Mouse (Mus musculus): Measurements from ENCODE around the gene Fcho2. TPM values are rescaled to one million over a fixed set of nuclear protein-coding genes. Genes with fewer than 3 reads are reported as not detected.

The Fcho2 gene
- polyA plus RNA-seq, 1 experiment from 2014 or later: 37.5 TPM

- no peaks in the 10 kb centered on the region for H3K27me3 ChIP-seq (ENCODE audit: insufficient read depth, low read length)
- peaks cover 23% of the 10 kb centered on the region for H3K36me3 ChIP-seq (ENCODE audit: insufficient read depth, low read length)
- ATAC-seq (ENCODE audit: low FRiP score, low TSS enrichment): no peak
- H3K9me3 ChIP-seq (ENCODE audit: low read length): no peaks in the 10 kb centered on the region
- no peak overlapping the region for H3K4me3 ChIP-seq (ENCODE audit: low read length)
- no peak overlapping the region for H3K9ac ChIP-seq (replicated peaks; ENCODE audit: low read length)
- H3K4me2 ChIP-seq (replicated peaks; ENCODE audit: low read depth, low read length): no peak overlapping the region
- H3K4me1 ChIP-seq (ENCODE audit: insufficient read depth, low read length): no peaks in the 10 kb centered on the region
- WGBS: 92% methylated on average over 3 of the region's 3 CpGs
- H3K27ac ChIP-seq (ENCODE audit: low read length): no peak overlapping the region
Measured at GRCm38 (mm10) chr13:98777959-98778358, 37.3 kb downstream of the Fcho2 start.

GRCm38 (mm10) chr13:98771484-98771883, 43.8 kb downstream of the Fcho2 start:
- Histone ChIP-seq H3K4me1 (ENCODE audit: insufficient read depth, low read length) (peaks cover 2% of the 10 kb centered on the region; the same call in 1 of the 2 replicates), H3K27ac (ENCODE audit: low read length) (no peak overlapping the region), H3K27me3 (ENCODE audit: insufficient read depth, low read length) (no peaks in the 10 kb centered on the region), H3K4me2 (replicated peaks; ENCODE audit: low read depth, low read length) (no peak overlapping the region), H3K4me3 (ENCODE audit: low read length) (no peak overlapping the region), H3K9ac (replicated peaks; ENCODE audit: low read length) (no peak overlapping the region), H3K36me3 (ENCODE audit: insufficient read depth, low read length) (peaks cover 4% of the 10 kb centered on the region; the same call in 1 of the 2 replicates), H3K9me3 (ENCODE audit: low read length) (no peaks in the 10 kb centered on the region)
- 94% methylated on average over 2 of the region's 2 CpGs for WGBS
- ATAC-seq (ENCODE audit: low FRiP score, low TSS enrichment): no peak

- 31% methylated on average over 4 of the region's 4 CpGs for WGBS
- ATAC-seq (ENCODE audit: low FRiP score, low TSS enrichment): 0 out of 2 replicates have a peak, but pooled peaks have one; percentile 71
- no peak overlapping the region for H3K4me2 ChIP-seq (replicated peaks; ENCODE audit: low read depth, low read length)
- H3K9me3 ChIP-seq (ENCODE audit: low read length): no peaks in the 10 kb centered on the region
- H3K27me3 ChIP-seq (ENCODE audit: insufficient read depth, low read length): no peaks in the 10 kb centered on the region
- H3K4me3 ChIP-seq (ENCODE audit: low read length): no peak overlapping the region
- H3K36me3 ChIP-seq (ENCODE audit: insufficient read depth, low read length): no peaks in the 10 kb centered on the region
- H3K27ac ChIP-seq (ENCODE audit: low read length): no peak overlapping the region
- peaks cover 2% of the 10 kb centered on the region; the same call in 1 of the 2 replicates for H3K4me1 ChIP-seq (ENCODE audit: insufficient read depth, low read length)
- H3K9ac ChIP-seq (replicated peaks; ENCODE audit: low read length): no peak overlapping the region
Measured at GRCm38 (mm10) chr13:98768329-98768728, 46.9 kb downstream of the Fcho2 start.

- H3K9ac ChIP-seq (replicated peaks; ENCODE audit: low read length): no peak overlapping the region
- no peak for ATAC-seq (ENCODE audit: low FRiP score, low TSS enrichment)
- no peak overlapping the region for H3K27ac ChIP-seq (ENCODE audit: low read length)
- H3K36me3 ChIP-seq (ENCODE audit: insufficient read depth, low read length): 0 out of 2 replicates have a peak, but pooled peaks cover 3% of the 10 kb centered on the region
- H3K27me3 ChIP-seq (ENCODE audit: insufficient read depth, low read length): no peaks in the 10 kb centered on the region
- no peaks in the 10 kb centered on the region for H3K4me1 ChIP-seq (ENCODE audit: insufficient read depth, low read length)
- no peaks in the 10 kb centered on the region for H3K9me3 ChIP-seq (ENCODE audit: low read length)
- H3K4me2 ChIP-seq (replicated peaks; ENCODE audit: low read depth, low read length): no peak overlapping the region
- no peak overlapping the region for H3K4me3 ChIP-seq (ENCODE audit: low read length)
Measured at GRCm38 (mm10) chr13:98761771-98762170, 53.5 kb downstream of the Fcho2 start.

GRCm38 (mm10) chr13:98755886-98756285, 59.4 kb downstream of the Fcho2 start:
- 71% methylated on average over 1 of the region's 1 CpGs for WGBS
- Histone ChIP-seq H3K9ac (replicated peaks; ENCODE audit: low read length) (no peak overlapping the region), H3K4me3 (ENCODE audit: low read length) (no peak overlapping the region), H3K4me2 (replicated peaks; ENCODE audit: low read depth, low read length) (no peak overlapping the region), H3K36me3 (ENCODE audit: insufficient read depth, low read length) (peaks cover 9% of the 10 kb centered on the region), H3K4me1 (ENCODE audit: insufficient read depth, low read length) (no peaks in the 10 kb centered on the region), H3K27me3 (ENCODE audit: insufficient read depth, low read length) (no peaks in the 10 kb centered on the region), H3K9me3 (ENCODE audit: low read length) (no peaks in the 10 kb centered on the region), H3K27ac (ENCODE audit: low read length) (no peak overlapping the region)
- no peak for ATAC-seq (ENCODE audit: low FRiP score, low TSS enrichment)

- no peak for ATAC-seq (ENCODE audit: low FRiP score, low TSS enrichment)
- Histone ChIP-seq H3K27me3 (ENCODE audit: insufficient read depth, low read length) (no peaks in the 10 kb centered on the region), H3K9me3 (ENCODE audit: low read length) (no peaks in the 10 kb centered on the region), H3K36me3 (ENCODE audit: insufficient read depth, low read length) (peaks cover 32% of the 10 kb centered on the region), H3K9ac (replicated peaks; ENCODE audit: low read length) (no peak overlapping the region), H3K27ac (ENCODE audit: low read length) (no peak overlapping the region), H3K4me1 (ENCODE audit: insufficient read depth, low read length) (no peaks in the 10 kb centered on the region), H3K4me3 (ENCODE audit: low read length) (no peak overlapping the region), H3K4me2 (replicated peaks; ENCODE audit: low read depth, low read length) (no peak overlapping the region)
- 75% methylated on average over 1 of the region's 1 CpGs for WGBS
Measured at GRCm38 (mm10) chr13:98744679-98745078, 70.6 kb downstream of the Fcho2 start.

GRCm38 (mm10) chr13:98743829-98744228, 71.4 kb downstream of the Fcho2 start:
- H3K36me3 ChIP-seq (ENCODE audit: insufficient read depth, low read length): peaks cover 33% of the 10 kb centered on the region
- no peak overlapping the region for H3K9ac ChIP-seq (replicated peaks; ENCODE audit: low read length)
- no peaks in the 10 kb centered on the region for H3K9me3 ChIP-seq (ENCODE audit: low read length)
- H3K27me3 ChIP-seq (ENCODE audit: insufficient read depth, low read length): no peaks in the 10 kb centered on the region
- no peaks in the 10 kb centered on the region for H3K4me1 ChIP-seq (ENCODE audit: insufficient read depth, low read length)
- H3K27ac ChIP-seq (ENCODE audit: low read length): no peak overlapping the region
- H3K4me2 ChIP-seq (replicated peaks; ENCODE audit: low read depth, low read length): no peak overlapping the region
- no peak overlapping the region for H3K4me3 ChIP-seq (ENCODE audit: low read length)
- no peak for ATAC-seq (ENCODE audit: low FRiP score, low TSS enrichment)

- Histone ChIP-seq H3K4me3 (ENCODE audit: low read length) (no peak overlapping the region), H3K27ac (ENCODE audit: low read length) (no peak overlapping the region), H3K9me3 (ENCODE audit: low read length) (no peaks in the 10 kb centered on the region), H3K9ac (replicated peaks; ENCODE audit: low read length) (no peak overlapping the region), H3K4me2 (replicated peaks; ENCODE audit: low read depth, low read length) (no peak overlapping the region), H3K36me3 (ENCODE audit: insufficient read depth, low read length) (peaks cover 34% of the 10 kb centered on the region), H3K27me3 (ENCODE audit: insufficient read depth, low read length) (no peaks in the 10 kb centered on the region), H3K4me1 (ENCODE audit: insufficient read depth, low read length) (no peaks in the 10 kb centered on the region)
- ATAC-seq (ENCODE audit: low FRiP score, low TSS enrichment): no peak
- WGBS: 96% methylated on average over 6 of the region's 6 CpGs
Measured at GRCm38 (mm10) chr13:98743214-98743613, 72.0 kb downstream of the Fcho2 start.

GRCm38 (mm10) chr13:98738213-98738612, 77.0 kb downstream of the Fcho2 start:
- Histone ChIP-seq H3K27me3 (ENCODE audit: insufficient read depth, low read length) (no peaks in the 10 kb centered on the region), H3K36me3 (ENCODE audit: insufficient read depth, low read length) (peaks cover 28% of the 10 kb centered on the region), H3K27ac (ENCODE audit: low read length) (no peak overlapping the region), H3K9me3 (ENCODE audit: low read length) (no peaks in the 10 kb centered on the region), H3K4me2 (replicated peaks; ENCODE audit: low read depth, low read length) (no peak overlapping the region), H3K4me3 (ENCODE audit: low read length) (no peak overlapping the region), H3K4me1 (ENCODE audit: insufficient read depth, low read length) (no peaks in the 10 kb centered on the region), H3K9ac (replicated peaks; ENCODE audit: low read length) (no peak overlapping the region)
- ATAC-seq (ENCODE audit: low FRiP score, low TSS enrichment): no peak
- 91% methylated on average over 2 of the region's 2 CpGs for WGBS

- Histone ChIP-seq H3K4me3 (ENCODE audit: low read length) (no peak overlapping the region), H3K9ac (replicated peaks; ENCODE audit: low read length) (no peak overlapping the region), H3K27me3 (ENCODE audit: insufficient read depth, low read length) (no peaks in the 10 kb centered on the region), H3K36me3 (ENCODE audit: insufficient read depth, low read length) (peaks cover 44% of the 10 kb centered on the region), H3K27ac (ENCODE audit: low read length) (no peak overlapping the region), H3K4me2 (replicated peaks; ENCODE audit: low read depth, low read length) (no peak overlapping the region), H3K4me1 (ENCODE audit: insufficient read depth, low read length) (no peaks in the 10 kb centered on the region), H3K9me3 (ENCODE audit: low read length) (no peaks in the 10 kb centered on the region)
- 69% methylated on average over 3 of the region's 3 CpGs for WGBS
- no peak for ATAC-seq (ENCODE audit: low FRiP score, low TSS enrichment)
Measured at GRCm38 (mm10) chr13:98733292-98733691, 82.0 kb downstream of the Fcho2 start.
